Mouse (Mus musculus): ENCODE measurements around the gene Dtx3.
"Not testable (repeated sequence)": the region's sequence is repeated elsewhere in the genome, so short reads cannot be mapped to it uniquely, and the experiment has no call there.

The Dtx3 gene

DNA sequence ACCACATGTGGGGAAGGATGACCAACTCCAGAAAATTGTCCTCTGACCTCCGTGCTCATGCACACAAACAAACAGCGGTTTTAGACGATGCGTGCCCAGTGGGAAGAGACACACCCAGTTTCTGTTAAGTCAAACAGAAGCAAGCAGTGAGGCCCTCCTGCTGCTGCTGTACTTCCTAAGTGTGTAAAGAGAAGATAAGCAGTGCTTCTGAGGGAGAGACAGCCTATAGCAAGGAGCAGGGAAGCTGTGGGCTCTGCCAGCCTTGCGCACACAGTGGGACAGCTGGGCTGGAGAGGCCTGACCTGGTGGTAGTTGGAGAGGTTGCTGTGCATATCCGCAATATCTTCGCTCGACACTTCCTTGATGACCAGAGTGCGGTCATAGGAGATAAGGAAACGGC, 9.8 kb upstream of the Dtx3 start:
- no peak for DNase-seq (ENCODE audit: low read depth in 1 of 2, low spot score in 2 of 2)

DNA sequence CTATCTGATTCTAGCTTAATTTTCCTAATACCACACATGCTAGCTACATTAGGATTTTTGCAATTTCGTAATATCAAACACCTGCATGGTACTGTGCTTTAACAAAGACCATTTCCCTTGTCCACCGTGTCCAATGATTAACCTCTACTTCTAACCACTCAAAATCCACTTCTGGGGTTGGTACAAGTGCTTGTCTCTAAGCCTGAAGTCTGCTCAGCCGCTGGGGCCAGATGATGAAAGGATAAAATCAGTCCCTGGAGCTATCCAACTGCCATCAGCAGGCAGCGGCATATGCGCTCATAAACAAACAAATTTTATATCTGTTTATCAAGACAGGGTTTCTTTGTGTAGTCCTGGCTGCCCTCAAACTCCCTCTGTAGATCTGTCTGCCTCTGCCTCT, 9.1 kb upstream of the Dtx3 start:
- no peak for DNase-seq (ENCODE audit: low read depth in 1 of 2, low spot score in 2 of 2)

DNA sequence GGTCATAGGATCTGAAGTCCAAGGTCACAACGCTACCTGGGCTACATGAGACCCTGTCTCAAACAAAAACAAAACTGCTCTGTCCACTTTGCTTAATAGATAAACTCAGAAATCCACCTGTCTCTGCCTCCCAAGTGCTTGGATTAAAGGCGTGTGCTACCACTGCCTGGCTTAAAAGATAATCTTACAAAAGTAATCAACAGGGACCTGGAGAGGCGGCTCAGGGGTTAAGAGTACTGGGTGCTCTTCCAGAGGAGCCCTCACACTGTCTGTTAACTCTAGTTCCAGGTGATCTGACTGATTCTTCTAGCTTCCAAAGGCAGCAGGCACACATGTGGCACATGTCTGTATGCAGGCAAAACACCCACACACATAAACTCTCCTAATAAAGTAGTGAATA, 7.6 kb upstream of the Dtx3 start:
- DNase-seq (ENCODE audit: low read depth in 1 of 2, low spot score in 2 of 2): no peak

DNA sequence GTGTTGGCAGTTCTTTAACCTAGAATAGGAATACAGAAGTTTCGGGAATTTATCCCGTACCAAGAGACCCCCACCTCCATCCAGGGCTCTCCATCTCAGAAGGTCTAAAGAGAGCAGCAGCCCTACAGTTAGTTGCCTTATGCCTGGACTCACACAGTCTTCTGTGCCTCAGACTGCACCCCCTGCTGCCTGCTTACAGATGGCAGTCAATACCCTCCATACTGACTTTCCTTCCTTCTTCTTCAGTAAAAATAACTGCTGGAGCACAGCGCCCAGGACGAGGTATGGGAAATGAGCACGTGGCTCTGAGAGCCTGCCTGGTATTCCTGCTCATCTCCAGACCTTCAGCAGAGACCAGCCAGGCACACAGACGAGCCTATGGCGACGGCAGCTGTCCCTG, 4.8 kb upstream of the Dtx3 start:
- DNase-seq (ENCODE audit: low read depth in 1 of 2, low spot score in 2 of 2): no peak

DNA sequence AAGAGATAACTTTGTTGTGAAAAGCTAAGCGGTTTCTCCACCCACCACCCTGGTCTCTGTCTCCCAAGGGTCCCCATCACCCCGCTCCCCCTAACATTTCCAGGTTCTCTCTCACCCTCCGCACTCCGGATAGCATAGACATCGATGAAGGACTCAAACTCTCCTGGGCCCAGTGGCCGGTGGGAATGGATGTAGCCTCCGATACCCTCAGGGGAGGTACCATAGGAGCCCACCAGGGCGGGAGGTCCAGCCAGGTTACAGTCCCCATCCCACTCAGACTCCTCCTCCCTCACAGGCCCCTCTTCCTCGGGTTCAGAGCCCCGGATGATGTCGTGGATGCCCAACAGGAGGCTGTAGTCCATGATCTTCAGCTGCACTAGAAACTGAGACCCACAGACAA, 3.9 kb upstream of the Dtx3 start:
- DNase-seq (ENCODE audit: low read depth in 1 of 2, low spot score in 2 of 2): no peak

DNA sequence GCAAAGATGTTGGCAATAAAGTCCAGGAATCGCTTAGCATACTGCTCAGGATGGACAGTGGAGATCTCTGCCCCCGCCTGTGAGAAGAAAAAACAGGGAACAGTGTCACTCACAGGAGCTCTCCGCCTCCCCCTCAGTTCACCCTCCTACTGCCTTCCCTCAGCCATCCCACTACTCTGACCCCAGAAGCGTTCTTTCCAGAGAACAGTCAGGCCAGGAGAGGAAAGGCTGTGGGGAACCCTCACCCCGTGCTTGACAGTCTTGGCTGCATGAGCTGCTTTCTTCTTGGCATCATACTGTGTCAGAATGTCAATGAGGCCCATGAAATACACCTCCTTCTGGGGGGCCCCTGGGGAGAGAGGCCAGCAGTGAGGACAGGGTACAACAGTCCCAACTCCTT, 3.5 kb upstream of the Dtx3 start:
- no peak for DNase-seq (ENCODE audit: low read depth in 1 of 2, low spot score in 2 of 2)

DNA sequence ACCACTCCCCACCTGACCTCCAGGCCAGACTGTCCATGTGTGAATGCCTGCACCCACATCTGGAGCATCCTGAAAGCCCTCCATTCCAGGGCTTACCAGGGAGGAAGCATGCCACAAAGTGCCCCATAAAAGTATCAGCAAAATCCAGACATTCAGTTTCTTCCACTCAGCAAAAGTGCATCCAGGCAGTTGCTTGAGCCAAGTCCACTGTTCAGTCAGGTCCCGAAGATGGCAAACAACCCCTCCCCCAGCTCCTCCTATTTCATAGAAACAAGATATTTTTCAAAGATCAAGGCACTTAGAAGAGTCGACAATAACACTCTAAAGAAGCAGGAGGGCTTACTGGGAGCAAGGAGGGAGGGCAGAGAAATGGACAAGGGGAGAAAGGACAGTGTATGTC, 3.0 kb upstream of the Dtx3 start:
- no peak for DNase-seq (ENCODE audit: low read depth in 1 of 2, low spot score in 2 of 2)

DNA sequence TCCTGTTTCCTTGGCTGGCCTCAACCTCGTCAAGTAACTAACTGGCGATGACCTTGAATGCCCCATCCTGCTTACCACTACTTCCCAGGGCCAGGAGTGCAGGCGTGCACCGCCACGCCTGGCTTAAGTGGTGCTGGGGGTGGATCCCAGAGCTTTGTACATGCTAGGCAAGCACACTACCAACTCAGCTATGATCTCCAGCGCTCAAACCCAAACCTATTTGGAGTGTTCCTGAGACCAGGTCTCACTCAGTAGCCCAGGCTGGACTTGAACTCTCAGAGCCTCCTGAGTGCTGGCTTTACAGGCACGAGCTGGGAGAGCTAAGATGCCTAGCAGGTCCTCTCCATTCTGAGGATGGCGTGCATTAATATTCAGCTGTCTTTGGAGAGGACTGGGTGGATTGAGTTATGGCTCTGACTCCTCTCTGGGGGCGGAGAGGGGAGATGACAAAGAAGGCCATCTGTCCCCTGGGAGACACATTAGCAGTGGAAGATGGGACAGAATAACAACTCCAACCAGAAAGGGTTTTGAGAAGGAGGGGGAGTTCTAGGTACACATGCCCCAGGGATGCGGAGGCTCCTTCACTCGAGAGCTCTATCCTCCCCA, 2.1 kb upstream of the Dtx3 start:
- no peak for DNase-seq (ENCODE audit: low read depth in 1 of 2, low spot score in 2 of 2)

DNA sequence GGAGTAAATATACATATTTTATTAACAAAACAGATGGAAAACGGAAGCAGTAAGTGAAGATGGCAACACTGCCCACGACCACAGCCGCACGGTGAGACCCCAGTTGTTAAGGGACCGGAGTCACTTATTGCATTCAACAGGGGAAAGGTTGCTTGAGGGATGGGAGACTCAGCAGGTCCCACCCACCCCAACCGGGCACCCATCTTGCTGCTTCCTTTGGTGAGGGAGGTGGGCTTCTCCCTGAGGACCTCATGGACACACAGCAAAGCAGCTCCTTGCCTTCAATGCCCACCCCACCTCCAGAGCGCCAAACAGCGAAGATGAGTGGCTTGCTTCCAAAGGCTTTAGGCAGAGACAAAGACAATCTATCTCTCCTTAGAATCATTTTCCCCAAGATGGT, 1.6 kb upstream of the Dtx3 start:
- DNase-seq (ENCODE audit: low read depth in 1 of 2, low spot score in 2 of 2): no peak

DNA sequence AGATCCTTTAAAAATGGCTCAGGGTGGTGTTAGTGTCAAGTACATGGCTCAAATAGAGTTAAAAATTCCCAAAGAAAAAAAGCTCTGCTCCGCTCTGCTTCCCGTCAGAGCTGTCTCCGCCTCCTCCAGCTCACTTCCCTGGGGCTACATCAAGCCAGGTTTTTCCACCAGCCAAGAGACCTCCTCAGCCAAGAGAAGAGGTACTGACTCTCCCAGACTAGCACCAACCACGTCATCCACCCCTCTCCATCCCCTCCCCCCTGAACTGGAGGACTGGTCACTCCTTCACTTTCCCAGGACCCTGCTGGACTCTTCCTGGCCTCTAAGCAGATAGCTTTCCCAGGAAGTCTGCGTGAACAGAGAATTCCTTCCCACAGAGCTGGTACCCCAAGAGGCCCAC, 864 bp upstream of the Dtx3 start:
- DNase-seq (ENCODE audit: low read depth in 1 of 2, low spot score in 2 of 2): no peak

DNA sequence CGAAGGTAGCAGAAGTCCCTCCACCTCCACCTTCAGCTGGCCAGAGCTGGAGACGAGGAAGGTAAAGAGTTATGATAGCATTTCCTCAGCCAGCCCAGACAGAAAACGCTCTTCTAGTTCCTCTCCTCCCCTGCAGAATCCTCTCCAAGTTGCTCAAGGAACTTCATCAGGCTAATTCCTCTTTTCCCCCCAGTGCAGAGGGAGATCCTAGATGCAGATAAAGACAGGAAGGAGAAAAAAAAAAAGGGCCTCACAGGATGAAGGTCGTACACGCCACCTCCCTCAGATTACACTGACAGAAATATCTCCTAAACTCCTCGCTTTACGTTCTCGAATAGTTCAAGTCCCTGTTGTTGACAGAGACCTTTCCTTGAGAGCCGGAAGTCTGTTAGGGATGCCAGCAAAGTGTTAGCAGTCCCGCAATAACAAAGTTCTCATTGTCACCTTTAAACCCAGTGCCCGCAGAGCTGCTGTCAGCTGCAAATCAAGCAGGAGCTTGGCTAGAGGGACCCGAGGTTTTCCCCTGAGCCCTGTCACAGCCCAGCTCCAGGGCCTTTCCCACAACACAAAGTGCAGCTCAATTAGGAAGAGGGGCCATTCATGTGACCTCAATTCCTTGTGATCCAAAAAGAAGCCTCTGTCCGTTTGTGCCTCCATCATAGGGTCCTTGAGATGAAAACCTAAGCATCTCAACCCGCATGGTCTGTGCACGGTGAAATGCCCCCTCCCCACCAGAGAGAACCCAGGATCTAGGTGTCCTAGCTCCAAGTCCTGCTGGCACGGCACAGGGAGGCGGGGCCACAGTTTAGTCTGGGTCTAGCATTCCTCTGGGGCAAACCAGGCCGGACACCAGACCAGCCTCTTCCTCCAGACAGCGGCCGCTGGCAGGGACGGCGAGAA, 850 bp downstream of the Dtx3 start:
- no peak for DNase-seq (ENCODE audit: low read depth in 1 of 2, low spot score in 2 of 2)

DNA sequence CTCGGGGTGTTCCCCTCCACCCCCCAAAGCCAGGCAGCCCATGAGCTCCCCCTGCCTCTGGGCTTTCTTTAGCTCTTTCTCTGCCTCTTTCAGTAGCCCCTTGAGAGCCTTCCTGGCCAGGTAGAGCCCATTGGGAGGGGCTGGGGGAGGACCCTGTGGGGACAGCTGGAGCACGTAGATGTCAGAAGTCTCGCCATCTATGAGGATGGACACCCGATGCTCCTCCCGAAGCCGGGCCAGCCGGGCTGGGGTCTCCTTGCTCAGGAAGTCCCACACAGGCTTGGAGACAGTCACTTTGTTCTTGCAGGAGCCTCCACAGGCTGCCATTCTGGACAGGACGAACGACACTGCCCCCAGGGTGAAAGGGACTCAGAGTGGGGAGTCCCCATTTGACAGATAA, 2.5 kb downstream of the Dtx3 start:
- no peak for DNase-seq (ENCODE audit: low read depth in 1 of 2, low spot score in 2 of 2)

DNA sequence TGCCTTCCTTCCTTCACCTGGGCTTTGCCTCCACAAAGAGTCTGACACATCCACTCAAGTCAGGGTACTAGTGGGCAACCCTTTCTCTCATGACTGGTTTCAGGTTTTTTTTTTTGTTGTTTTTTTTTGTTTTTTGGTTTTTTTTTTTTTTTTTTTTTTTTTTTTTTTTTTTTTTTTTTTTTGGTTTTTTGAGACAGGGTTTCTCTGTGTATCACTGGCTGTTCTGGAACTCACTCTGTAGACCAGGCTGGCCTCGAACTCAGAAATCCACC, 3.5 kb downstream of the Dtx3 start:
- not testable (repeated sequence) for DNase-seq (ENCODE audit: low read depth in 1 of 2, low spot score in 2 of 2)

DNA sequence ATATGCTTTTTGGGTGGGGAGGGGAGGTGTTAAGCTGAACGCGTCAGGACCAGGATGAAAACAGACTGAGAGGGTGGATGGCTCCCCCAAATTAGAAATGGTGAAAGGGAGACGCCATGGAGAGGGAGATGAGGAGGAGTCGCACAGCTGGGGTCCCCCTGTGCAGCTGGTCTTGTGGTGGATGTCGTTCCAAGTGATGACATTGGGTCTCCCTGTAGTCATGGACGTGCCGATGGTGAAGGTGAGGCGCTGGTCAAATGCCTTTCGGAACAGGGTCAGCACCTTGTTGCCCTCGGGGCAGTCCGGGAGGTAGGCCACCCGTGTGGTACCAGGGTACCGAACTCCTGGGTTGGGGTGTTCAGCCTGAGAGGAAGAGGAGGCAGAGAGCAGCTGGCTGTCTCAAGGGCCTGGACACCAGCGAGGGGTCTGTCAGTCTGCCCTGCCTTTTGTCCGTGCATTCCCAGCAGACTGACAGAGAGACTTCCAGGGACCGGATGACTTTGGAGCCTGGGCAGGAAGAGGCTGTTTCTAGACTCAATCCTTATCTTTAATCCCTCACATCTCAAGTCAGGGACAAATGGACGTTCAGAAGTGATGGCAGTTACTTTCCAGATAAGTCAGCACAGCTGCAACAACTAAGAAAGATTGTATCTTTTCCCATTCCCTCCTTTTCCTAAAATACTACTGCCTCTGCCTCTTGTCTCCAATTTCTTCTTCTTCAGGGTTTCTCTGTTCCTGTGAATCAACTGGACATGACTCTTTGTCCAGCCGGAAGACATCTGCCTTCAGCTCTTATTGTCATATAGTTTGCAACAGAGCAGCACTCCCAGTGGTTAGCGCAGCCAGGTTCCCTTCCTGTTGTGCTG, 4.1 kb downstream of the Dtx3 start:
- DNase-seq (ENCODE audit: low read depth in 1 of 2, low spot score in 2 of 2): no peak

DNA sequence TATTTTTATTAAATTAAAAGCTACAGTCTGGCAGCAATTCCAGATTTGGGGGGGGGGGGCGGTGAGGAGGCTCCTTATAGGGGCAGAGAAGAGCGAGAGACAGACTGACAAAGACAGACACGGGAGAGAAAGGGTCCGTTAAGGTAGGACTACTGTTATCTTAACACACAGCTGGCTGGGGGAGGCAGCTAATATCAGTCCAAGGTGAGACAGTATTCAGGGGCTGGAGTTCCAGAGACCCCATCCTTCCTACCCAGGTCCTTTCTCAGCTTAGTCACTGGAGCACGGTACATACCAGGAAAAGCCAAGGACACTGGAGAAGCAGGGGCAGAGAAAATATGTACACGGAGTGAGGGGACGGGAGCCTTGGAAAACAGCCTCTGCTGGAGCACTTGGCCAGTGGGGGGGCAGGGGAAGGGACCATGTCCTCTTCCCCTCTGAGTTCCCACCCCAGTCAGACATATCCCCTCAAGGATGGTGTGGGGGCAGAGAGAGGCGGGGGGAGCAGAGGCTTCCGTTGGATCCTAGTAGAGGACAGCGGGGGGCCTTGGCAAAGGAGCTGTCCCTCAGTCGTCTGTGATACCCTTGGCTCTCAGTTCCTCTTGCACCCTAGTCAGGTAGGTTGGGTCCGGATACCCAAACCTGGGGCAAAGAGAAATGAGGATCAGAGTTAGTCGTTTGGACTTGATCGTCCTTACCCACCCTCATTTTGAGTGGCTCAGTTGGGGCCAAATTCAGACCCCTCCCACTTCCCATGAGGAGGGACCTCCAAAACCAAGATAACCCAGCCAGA, 4.9 kb downstream of the Dtx3 start:
- no peak for DNase-seq (ENCODE audit: low read depth in 1 of 2, low spot score in 2 of 2)

DNA sequence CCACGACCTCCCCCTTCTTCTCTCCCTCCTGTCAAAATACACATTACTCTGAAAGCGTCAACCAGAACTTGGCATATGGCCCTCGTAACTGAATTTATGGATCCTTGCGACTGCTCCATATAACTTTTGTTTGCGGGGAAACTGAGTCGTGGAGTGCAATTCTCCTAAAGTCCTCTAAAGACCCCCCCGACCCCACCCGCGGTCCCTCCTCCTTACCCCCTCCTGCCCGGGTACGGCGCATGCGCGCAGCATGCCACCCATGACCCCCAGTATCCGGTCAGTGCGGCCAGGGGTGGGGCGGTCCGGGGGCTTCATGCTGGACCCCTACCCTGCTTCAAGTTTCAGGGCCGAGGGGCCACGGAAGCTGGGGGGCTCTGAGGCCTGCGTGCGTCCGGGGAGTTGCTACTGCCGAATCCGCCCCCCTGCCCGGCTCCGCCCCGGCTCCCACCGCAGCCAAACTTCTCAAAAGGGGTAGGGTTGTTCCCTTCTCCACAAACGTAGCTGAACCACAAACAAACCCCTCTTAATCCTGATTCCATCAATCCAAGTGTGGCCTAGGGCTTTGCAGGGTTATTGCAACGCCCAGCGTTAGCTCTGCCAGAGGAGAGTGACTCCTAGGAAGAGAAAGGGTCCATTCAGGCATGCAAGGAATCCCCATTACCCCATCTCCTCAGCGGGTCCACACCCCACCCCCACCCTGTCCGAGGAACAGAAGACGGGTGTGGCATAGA, 5.7 kb downstream of the Dtx3 start, which contains the start of gene Arhgef25:
Gene Arhgef25 (minus strand): TSS at position 433 of the 731 bp plus-strand sequence.
- no peak for DNase-seq (ENCODE audit: low read depth in 1 of 2, low spot score in 2 of 2)

DNA sequence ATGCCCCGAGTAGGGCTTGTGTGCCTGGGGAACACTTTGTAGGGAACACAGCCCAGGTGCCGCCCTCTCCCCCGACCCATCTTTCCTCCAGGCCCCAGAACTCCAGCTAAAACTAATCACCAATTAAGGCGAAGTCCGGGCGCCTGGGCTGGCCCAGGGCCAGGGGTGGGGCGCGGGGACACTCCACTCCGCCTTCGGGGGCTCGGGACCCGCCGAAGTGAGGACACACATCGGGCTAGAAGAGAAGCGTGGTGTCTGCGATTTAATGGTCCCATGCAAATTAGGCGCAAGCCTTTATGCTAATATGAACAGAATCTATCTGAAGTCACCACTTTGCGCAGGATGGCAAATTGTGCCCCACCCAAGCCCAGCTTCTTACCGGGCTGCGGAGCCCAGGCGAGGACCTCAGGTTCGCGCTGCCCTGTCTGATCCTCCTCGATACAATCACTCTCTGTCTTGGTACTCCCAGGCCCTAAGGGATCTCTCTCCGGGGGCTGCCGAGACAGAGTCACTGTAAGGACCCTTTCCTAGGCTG, 6.3 kb downstream of the Dtx3 start:
- no peak for DNase-seq (ENCODE audit: low read depth in 1 of 2, low spot score in 2 of 2)

DNA sequence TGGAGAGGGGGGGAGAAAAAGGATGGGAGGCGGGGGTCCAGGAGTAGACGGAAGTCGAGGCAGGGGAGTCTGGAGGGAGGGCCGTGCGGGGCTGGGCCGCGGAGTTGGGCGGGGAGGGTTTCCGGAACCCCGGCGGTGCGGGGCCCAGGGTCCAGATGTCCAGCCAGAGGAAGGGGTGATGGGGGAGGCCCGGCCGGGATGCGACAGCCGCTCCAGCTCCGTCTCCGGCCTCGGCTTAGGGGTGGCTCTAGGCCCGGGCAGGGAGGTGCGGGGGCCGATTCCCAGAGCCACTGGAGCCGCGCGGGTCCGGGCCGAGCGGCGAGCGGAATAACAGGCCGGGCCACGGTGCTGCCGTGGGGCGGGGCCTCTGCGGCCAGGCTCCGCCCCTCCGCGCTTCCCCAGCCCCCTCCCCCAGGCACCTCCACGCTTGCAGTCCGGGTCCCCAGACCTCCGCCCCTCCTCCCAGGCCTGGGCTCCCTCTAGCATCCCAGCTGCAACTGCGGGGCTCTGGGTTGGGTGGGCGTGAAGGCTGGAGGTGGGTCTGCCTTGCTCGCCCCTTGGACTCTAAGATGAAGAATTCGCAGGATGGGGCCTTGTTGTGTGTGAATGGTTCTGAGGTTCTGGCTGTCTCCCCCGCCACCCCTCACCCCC, 6.9 kb downstream of the Dtx3 start:
- no peak for DNase-seq (ENCODE audit: low read depth in 1 of 2, low spot score in 2 of 2)

DNA sequence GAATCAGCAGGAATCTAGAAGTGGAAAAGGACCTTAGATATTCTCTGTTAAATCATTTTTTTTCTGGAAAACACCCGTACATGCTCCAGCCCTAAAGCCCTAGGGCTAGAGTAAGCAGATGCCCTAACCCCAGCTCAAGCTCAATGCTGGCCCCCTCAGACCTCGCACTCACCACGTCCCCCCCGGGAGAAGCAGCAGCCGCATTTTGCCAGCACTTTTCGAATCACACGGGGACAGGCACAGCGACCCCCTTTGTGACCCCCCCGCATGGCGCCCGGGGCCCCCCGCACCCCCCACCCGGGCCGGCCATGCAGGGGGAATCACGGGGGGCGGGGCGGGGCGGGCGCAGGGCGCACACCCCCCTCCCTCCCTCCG, 7.5 kb downstream of the Dtx3 start:
- DNase-seq (ENCODE audit: low read depth in 1 of 2, low spot score in 2 of 2): no peak

Measured in monocyte, adult 2 months (primary cell).